Mouse (Mus musculus): ENCODE results near the gene Mid1.

Mid1 gene

GRCm38 (mm10) chrX:169861194-169861720 lies 176.3 kb downstream of the Mid1 start:
- TF ChIP-seq GATA4 (IDR thresholded peaks at IDR 0.05; ENCODE audit: insufficient replicate concordance, low read length) = no peak

GRCm38 (mm10) chrX:169862440-169862839 lies 177.4 kb downstream of the Mid1 start:
- TF ChIP-seq GATA4 (IDR thresholded peaks at IDR 0.05; ENCODE audit: insufficient replicate concordance, low read length) = no peak

- TF ChIP-seq GATA4 (IDR thresholded peaks at IDR 0.05; ENCODE audit: insufficient replicate concordance, low read length) = no peak
These were observed 177.8 kb downstream of the Mid1 start for GRCm38 (mm10) chrX:169862848-169863247.

GRCm38 (mm10) chrX:169863841-169864240 lies 178.8 kb downstream of the Mid1 start:
- TF ChIP-seq GATA4 (IDR thresholded peaks at IDR 0.05; ENCODE audit: insufficient replicate concordance, low read length) = no peak

- no peak for TF ChIP-seq GATA4 (IDR thresholded peaks at IDR 0.05; ENCODE audit: insufficient replicate concordance, low read length)
These were observed 183.2 kb downstream of the Mid1 start for GRCm38 (mm10) chrX:169868223-169868622.

- no peak for TF ChIP-seq GATA4 (IDR thresholded peaks at IDR 0.05; ENCODE audit: insufficient replicate concordance, low read length)
These were observed 189.5 kb downstream of the Mid1 start for GRCm38 (mm10) chrX:169874475-169874874.

GRCm38 (mm10) chrX:169879481-169880362 lies 194.7 kb downstream of the Mid1 start:
- TF ChIP-seq GATA4 (IDR thresholded peaks at IDR 0.05; ENCODE audit: insufficient replicate concordance, low read length) = no peak

GRCm38 (mm10) chrX:169880363-169880711 lies 195.3 kb downstream of the Mid1 start:
- TF ChIP-seq GATA4 (IDR thresholded peaks at IDR 0.05; ENCODE audit: insufficient replicate concordance, low read length) = no peak

- TF ChIP-seq GATA4 (IDR thresholded peaks at IDR 0.05; ENCODE audit: insufficient replicate concordance, low read length) = no peak
These were observed 195.8 kb downstream of the Mid1 start for GRCm38 (mm10) chrX:169880826-169881225.

- no peak for TF ChIP-seq GATA4 (IDR thresholded peaks at IDR 0.05; ENCODE audit: insufficient replicate concordance, low read length)
These were observed 196.5 kb downstream of the Mid1 start for GRCm38 (mm10) chrX:169881253-169882219.

GRCm38 (mm10) chrX:169882220-169882609 lies 197.2 kb downstream of the Mid1 start:
- TF ChIP-seq GATA4 (IDR thresholded peaks at IDR 0.05; ENCODE audit: insufficient replicate concordance, low read length) = no peak

GRCm38 (mm10) chrX:169883536-169884272 lies 198.7 kb downstream of the Mid1 start:
- TF ChIP-seq GATA4 (IDR thresholded peaks at IDR 0.05; ENCODE audit: insufficient replicate concordance, low read length) = no peak

- TF ChIP-seq GATA4 (IDR thresholded peaks at IDR 0.05; ENCODE audit: insufficient replicate concordance, low read length) = no peak
These were observed 205.5 kb downstream of the Mid1 start for GRCm38 (mm10) chrX:169890541-169890940.

GRCm38 (mm10) chrX:169892100-169892499 lies 207.1 kb downstream of the Mid1 start:
- no peak for TF ChIP-seq GATA4 (IDR thresholded peaks at IDR 0.05; ENCODE audit: insufficient replicate concordance, low read length)

GRCm38 (mm10) chrX:169892631-169893030 lies 207.6 kb downstream of the Mid1 start:
- TF ChIP-seq GATA4 (IDR thresholded peaks at IDR 0.05; ENCODE audit: insufficient replicate concordance, low read length) = no peak
